Mouse (Mus musculus): Measurements from ENCODE around the gene Sirpa.

Sirpa gene

GRCm38 (mm10) chr2:129581826-129582225 is 10.8 kb upstream of the Sirpa start:
- intact Hi-C loops (cut with DNase I) = no loop called here

- intact Hi-C loops (cut with DNase I) = no loop called here
Measured at GRCm38 (mm10) chr2:129582261-129582660, 10.4 kb upstream of the Sirpa start.

GRCm38 (mm10) chr2:129584905-129585304 is 7.7 kb upstream of the Sirpa start:
- intact Hi-C loops (cut with DNase I) = no loop called here

- intact Hi-C loops (cut with DNase I) = no loop called here
Measured at GRCm38 (mm10) chr2:129585904-129586514, 6.6 kb upstream of the Sirpa start.

GRCm38 (mm10) chr2:129587241-129587640 is 5.4 kb upstream of the Sirpa start:
- intact Hi-C loops (cut with DNase I) = no loop called here

- intact Hi-C loops (cut with DNase I) = no loop called here
Measured at GRCm38 (mm10) chr2:129587825-129588251, 4.8 kb upstream of the Sirpa start.

GRCm38 (mm10) chr2:129591897-129592296 is 738 bp upstream of the Sirpa start:
- intact Hi-C loops (cut with DNase I) = no loop called here

GRCm38 (mm10) chr2:129593141-129593875 is 673 bp downstream of the Sirpa start:
- intact Hi-C loops (cut with DNase I) = no loop called here

- intact Hi-C loops (cut with DNase I) = no loop called here
Measured at GRCm38 (mm10) chr2:129593876-129594421, 1.3 kb downstream of the Sirpa start.

- intact Hi-C loops (cut with DNase I) = no loop called here
Measured at GRCm38 (mm10) chr2:129594569-129594968, 1.9 kb downstream of the Sirpa start.

- intact Hi-C loops (cut with DNase I) = no loop called here
Measured at GRCm38 (mm10) chr2:129595206-129595605, 2.6 kb downstream of the Sirpa start.

- intact Hi-C loops (cut with DNase I) = no loop called here
Measured at GRCm38 (mm10) chr2:129595661-129596209, 3.1 kb downstream of the Sirpa start.

- intact Hi-C loops (cut with DNase I) = no loop called here
Measured at GRCm38 (mm10) chr2:129596555-129597172, 4.0 kb downstream of the Sirpa start.

GRCm38 (mm10) chr2:129597581-129597980 is 4.9 kb downstream of the Sirpa start:
- intact Hi-C loops (cut with DNase I) = no loop called here

- intact Hi-C loops (cut with DNase I) = no loop called here
Measured at GRCm38 (mm10) chr2:129598094-129598493, 5.5 kb downstream of the Sirpa start.

GRCm38 (mm10) chr2:129599231-129600084 is 6.8 kb downstream of the Sirpa start:
- intact Hi-C loops (cut with DNase I) = loop anchor here (10.0 kb wide), 1 partner anchor 195 kb away; no protein-coding TSS in a partner anchor

GRCm38 (mm10) chr2:129601059-129601650 is 8.5 kb downstream of the Sirpa start:
- intact Hi-C loops (cut with DNase I) = loop anchor here (10.0 kb wide), 1 partner anchor 194 kb away; no protein-coding TSS in a partner anchor

GRCm38 (mm10) chr2:129601894-129602663 is 9.4 kb downstream of the Sirpa start:
- intact Hi-C loops (cut with DNase I) = loop anchor here (10.0 kb wide), 1 partner anchor 193 kb away; no protein-coding TSS in a partner anchor

- intact Hi-C loops (cut with DNase I) = loop anchor here (10.0 kb wide), 1 partner anchor 192 kb away; no protein-coding TSS in a partner anchor
Measured at GRCm38 (mm10) chr2:129602856-129603255, 10.2 kb downstream of the Sirpa start.
